1 mouse cellular context compared by ENCODE assay signal in the genomic region with DNA sequence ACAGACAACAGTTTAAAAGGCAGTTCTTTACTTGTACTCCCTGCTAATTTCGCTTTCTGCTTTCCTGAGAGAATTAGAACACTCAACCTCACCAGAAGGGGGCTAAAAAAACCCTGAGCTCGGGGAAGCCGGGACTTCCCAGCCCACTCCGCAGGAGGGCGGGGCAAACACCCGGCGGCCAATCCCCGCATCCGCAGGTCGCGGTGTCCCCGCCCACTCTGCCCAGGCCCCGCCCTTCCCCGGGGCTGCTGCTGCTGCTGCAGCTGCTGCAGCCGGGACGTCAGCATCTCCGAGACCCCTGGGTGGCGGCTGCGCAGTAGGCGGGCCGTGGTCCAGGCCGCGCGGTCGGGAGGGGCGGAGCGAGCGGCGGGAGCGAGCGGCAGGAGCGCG.
TF ChIP-seq lines count a peak whose summit lies in the region.

No protein-coding gene starts in this region.

TF ChIP-seq in MEL, 35 proteins besides CTCF, POLR2A, EP300 and RAD21 (continued from another document):
- no peak for TF ChIP-seq RCOR1 (IDR thresholded peaks at IDR 0.05; ENCODE audit: low read depth, low read length)
- TF ChIP-seq TAL1 (IDR thresholded peaks at IDR 0.05; ENCODE audit: low read length) = no peak
- no peak for TF ChIP-seq GATA1 (IDR thresholded peaks at IDR 0.05; ENCODE audit: low read depth, low read length)
- no peak for TF ChIP-seq POLR2AphosphoS2 (IDR thresholded peaks at IDR 0.05; ENCODE audit: low read length)
- no peak for TF ChIP-seq ZC3H11A (IDR thresholded peaks at IDR 0.05; ENCODE audit: low read depth, low read length)
- no peak for TF ChIP-seq MAX (IDR thresholded peaks at IDR 0.05; ENCODE audit: low read length)
- TF ChIP-seq MXI1 (IDR thresholded peaks at IDR 0.05; ENCODE audit: low read depth, low read length) = no peak
TF ChIP-seq in MEL: peak in this region for 7.
